ENCODE assay signal across 22 mouse cellular contexts in the genomic region with DNA sequence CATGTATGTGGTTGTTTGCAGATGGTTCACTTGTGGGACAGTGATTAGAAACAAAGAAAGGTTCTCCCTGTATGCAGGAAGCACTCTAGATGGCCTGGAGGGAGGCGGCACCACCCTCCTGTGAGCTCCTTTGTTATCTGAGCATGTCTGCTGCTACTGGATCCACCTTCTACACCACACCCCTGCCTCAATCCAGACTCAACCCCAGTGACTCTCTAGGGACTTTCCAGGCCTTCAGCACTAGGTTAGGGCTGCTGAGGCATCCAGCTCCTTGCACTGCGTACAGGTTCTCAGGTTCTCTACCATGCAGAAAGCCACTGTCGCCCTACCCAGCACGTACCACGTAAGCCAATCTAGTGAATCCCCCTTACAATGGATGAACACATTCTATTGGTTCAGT.
DNase-seq lines count a peak whose midpoint lies in the region; ATAC-seq and TF ChIP-seq lines count a peak whose summit lies in the region.
"Had no signal": no experiment of that assay in that cellular context is flagged by ENCODE, and none has a peak within 500 bp of the region (broad histone marks: within the 10 kb centered on the region; RNA-seq: fewer than 3 reads in every experiment).

No protein-coding gene starts in this region.

- no peak overlapping the region for H3K4me2 ChIP-seq in liver, embryonic 11.5 days
- no peak overlapping the region for H3K4me2 ChIP-seq in hindbrain, embryonic 16.5 days (ENCODE audit: low read length)
- H3K4me2 ChIP-seq: embryonic facial prominence, embryonic 12.5 days; neural tube, embryonic 13.5 days had no signal

- intact Hi-C loops in left cerebral cortex, postnatal 36 days (cut with DNase I): no loop called here

- 79% methylated on average over 5 of the region's 5 CpGs for WGBS in liver, embryonic 11.5 days
- WGBS in small intestine, adult 2 months: 75% methylated on average over 5 of the region's 5 CpGs
- WGBS in hindbrain, embryonic 16.5 days: 90% methylated on average over 5 of the region's 5 CpGs

- peak; percentile 54 for DNase-seq in MN1 (ENCODE audit: low spot score)
- no peak for DNase-seq in liver, embryonic 11.5 days (ENCODE audit: low spot score)
- no peak for DNase-seq in thymus, postnatal 36 days
- no peak for DNase-seq in left cerebral cortex, postnatal 36 days (ENCODE audit: low spot score in 2 of 2)
- DNase-seq: adrenal gland, postnatal 14 days; cerebellum, adult 8-10 months; gastrocnemius, postnatal 14 days; kidney, adult 2 months; kidney, postnatal 10 days; left cerebral cortex, postnatal 4 days; midbrain, embryonic 14.5 days; right cerebral cortex, postnatal 25 days had no signal

- no peaks in the 10 kb centered on the region for H3K9me3 ChIP-seq in ES-Bruce4 (replicated peaks; ENCODE audit: control insufficient read depth, insufficient read depth, low read length, poor library complexity, severe bottlenecking)
- H3K9me3 ChIP-seq in liver, embryonic 11.5 days (ENCODE audit: control insufficient read depth, low read length): no peaks in the 10 kb centered on the region
- no peaks in the 10 kb centered on the region for H3K9me3 ChIP-seq in hindbrain, embryonic 16.5 days (ENCODE audit: control insufficient read depth, low read length)
- H3K9me3 ChIP-seq: embryonic facial prominence, embryonic 12.5 days; neural tube, embryonic 13.5 days had no signal

- ATAC-seq in liver, embryonic 11.5 days (replicated peaks; ENCODE audit: low FRiP score): peak; percentile 83
- ATAC-seq in hindbrain, embryonic 16.5 days: no peak
- ATAC-seq: forebrain, embryonic 14.5 days; inflammation-experienced regulatory T-cells, adult 6 months; lung, postnatal 0 days had no signal

- no peaks in the 10 kb centered on the region for H3K36me3 ChIP-seq in ES-Bruce4 (ENCODE audit: control insufficient read depth, insufficient read depth, low read length, poor library complexity, severe bottlenecking)
- no peaks in the 10 kb centered on the region for H3K36me3 ChIP-seq in liver, embryonic 11.5 days (ENCODE audit: control insufficient read depth, insufficient read depth, low read length)
- no peaks in the 10 kb centered on the region for H3K36me3 ChIP-seq in small intestine, adult 2 months (ENCODE audit: control insufficient read depth, insufficient read depth, low read length)
- H3K36me3 ChIP-seq in hindbrain, embryonic 16.5 days (ENCODE audit: control insufficient read depth, insufficient read depth, low read length): no peaks in the 10 kb centered on the region
- H3K36me3 ChIP-seq: embryonic facial prominence, embryonic 12.5 days; neural tube, embryonic 13.5 days had no signal

- H3K27me3 ChIP-seq in ES-Bruce4 (ENCODE audit: control insufficient read depth, insufficient read depth, low read length, poor library complexity, severe bottlenecking): no peaks in the 10 kb centered on the region; the same call in 1 of the 2 replicates
- H3K27me3 ChIP-seq in liver, embryonic 11.5 days (replicated peaks; ENCODE audit: control insufficient read depth, insufficient read depth, low read length): no peaks in the 10 kb centered on the region
- no peaks in the 10 kb centered on the region for H3K27me3 ChIP-seq in small intestine, adult 2 months (ENCODE audit: control insufficient read depth, insufficient read depth, low read length)
- H3K27me3 ChIP-seq in hindbrain, embryonic 16.5 days (replicated peaks; ENCODE audit: control insufficient read depth, insufficient read depth, low read length): no peaks in the 10 kb centered on the region
- H3K27me3 ChIP-seq: embryonic facial prominence, embryonic 12.5 days; neural tube, embryonic 13.5 days had no signal

- TF ChIP-seq EP300 in ES-Bruce4 (IDR thresholded peaks at IDR 0.05; ENCODE audit: insufficient read depth, low read depth, low read length): peak; percentile 99

- peak; percentile 33 for TF ChIP-seq POLR2A in ES-Bruce4 (IDR thresholded peaks at IDR 0.05; ENCODE audit: insufficient read depth, low read length)
- no peak for TF ChIP-seq POLR2A in small intestine, adult 2 months (IDR thresholded peaks at IDR 0.05; ENCODE audit: low read depth, low read length)

- peaks cover 25% of the 10 kb centered on the region for H3K4me1 ChIP-seq in ES-Bruce4 (ENCODE audit: control insufficient read depth, insufficient read depth, low read length)
- H3K4me1 ChIP-seq in liver, embryonic 11.5 days (replicated peaks; ENCODE audit: control insufficient read depth, insufficient read depth, low read length): peaks cover 34% of the 10 kb centered on the region
- H3K4me1 ChIP-seq in small intestine, adult 2 months (ENCODE audit: control insufficient read depth, insufficient read depth, insufficient read length, low read length): peaks cover 34% of the 10 kb centered on the region
- 0 out of 2 replicates have a peak, but pooled peaks cover 3% of the 10 kb centered on the region for H3K4me1 ChIP-seq in hindbrain, embryonic 16.5 days (ENCODE audit: control insufficient read depth, insufficient read depth, low read depth, low read length)

- TF ChIP-seq CTCF in ES-Bruce4 (IDR thresholded peaks at IDR 0.05; ENCODE audit: low read depth, low read length): no peak
- no peak for TF ChIP-seq CTCF in small intestine, adult 2 months (IDR thresholded peaks at IDR 0.05; ENCODE audit: extremely low read depth, insufficient read length, insufficient replicate concordance, low read depth, low read length)

- no peak overlapping the region for H3K9ac ChIP-seq in ES-Bruce4 (ENCODE audit: low read depth, poor library complexity, severe bottlenecking)
- H3K9ac ChIP-seq in liver, embryonic 11.5 days (ENCODE audit: low read depth, low read length): no peak overlapping the region
- H3K9ac ChIP-seq in hindbrain, embryonic 16.5 days (ENCODE audit: low read depth, low read length): no peak overlapping the region
- H3K9ac ChIP-seq: embryonic facial prominence, embryonic 12.5 days; neural tube, embryonic 13.5 days had no signal

- H3K27ac ChIP-seq in ES-Bruce4 (ENCODE audit: insufficient read depth, low read length): peak overlapping the region; percentile 79
- no peak overlapping the region for H3K27ac ChIP-seq in liver, embryonic 11.5 days (ENCODE audit: low read depth, low read length)
- H3K27ac ChIP-seq in small intestine, adult 2 months (ENCODE audit: insufficient read depth, low read depth, low read length): peak overlapping the region; percentile 17; the same call in 1 of the 2 replicates
- H3K27ac ChIP-seq in hindbrain, embryonic 16.5 days (ENCODE audit: low read depth, low read length): no peak overlapping the region
- H3K27ac ChIP-seq: embryonic facial prominence, embryonic 12.5 days; layer of hippocampus, adult 2 months; neural tube, embryonic 13.5 days had no signal

- no peak overlapping the region for H3K4me3 ChIP-seq in ES-Bruce4 (ENCODE audit: low read depth, low read length)
- no peak overlapping the region for H3K4me3 ChIP-seq in liver, embryonic 11.5 days (ENCODE audit: low read depth, low read length)
- H3K4me3 ChIP-seq in small intestine, adult 2 months (ENCODE audit: low read depth, low read length): no peak overlapping the region
- no peak overlapping the region for H3K4me3 ChIP-seq in hindbrain, embryonic 16.5 days (ENCODE audit: low read length)
- H3K4me3 ChIP-seq: embryonic facial prominence, embryonic 12.5 days; erythroblast, embryonic 14.5 days; layer of hippocampus, adult 2 months; neural tube, embryonic 13.5 days had no signal

Comparison
In these comparisons a context has a peak if more than half of its experiments do, and no peak if none do; other contexts are left out.
1. H3K27ac ChIP-seq: peak in ES-Bruce4 (single experiment) and small intestine, adult 2 months (single experiment); none in liver, embryonic 11.5 days (single experiment) and hindbrain, embryonic 16.5 days (single experiment).